Mouse (Mus musculus): ENCODE measurements at regions not wholly inside any gene's neighbourhood (a gene's known extent, or its start where the extent isn't known, plus 50 kb on each side); places are given as distances from the start of the nearest gene placed in this dataset.
A peak's percentile ranks its signal among the peaks of the same experiment; 100 is the strongest.

DNA sequence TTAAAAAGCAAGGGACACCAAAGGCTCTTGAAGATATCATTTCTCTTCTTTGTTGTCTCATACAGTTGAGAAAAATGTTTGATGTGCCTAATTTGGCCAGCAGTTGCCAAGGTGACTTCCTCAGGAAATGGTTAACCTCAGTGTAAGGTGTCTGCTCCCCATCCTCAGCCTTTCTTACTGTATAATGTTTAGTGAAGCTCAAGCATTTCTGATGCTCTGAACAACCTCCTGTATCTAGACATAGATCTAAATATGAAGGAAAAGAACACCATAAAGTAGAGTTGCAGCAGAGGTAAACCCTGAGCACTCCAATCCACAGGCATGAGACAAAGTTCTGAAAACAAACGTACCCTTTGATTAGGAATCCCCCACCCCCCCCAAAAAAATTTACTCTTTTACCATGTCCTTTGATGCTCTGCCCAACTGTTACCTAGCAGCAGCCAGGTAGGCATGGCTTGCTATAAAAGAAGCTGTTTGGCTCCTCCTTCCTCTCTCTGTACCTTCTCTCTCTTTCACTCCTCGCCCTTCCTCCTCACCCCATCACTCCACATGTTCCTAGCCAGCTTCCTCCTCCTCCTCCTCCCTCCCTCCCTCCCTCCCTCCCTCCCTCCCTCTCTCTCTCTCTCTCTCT, 348.4 kb upstream of the Hs3st5 start:
- DNase-seq, result peak; percentile 26

Data from thymus, postnatal 25 days (tissue).